Mouse (Mus musculus): ENCODE data around the gene Zfp968. TPM values are rescaled to one million over a fixed set of nuclear protein-coding genes. Genes with fewer than 3 reads are reported as not detected.
"Not testable (repeated sequence)": the region's sequence is repeated elsewhere in the genome, so short reads cannot be mapped to it uniquely, and the experiment has no call there.

Gene Zfp968
- 1 to 10 TPM; 3.8 to 6.2 TPM for total RNA-seq (2021)

DNA sequence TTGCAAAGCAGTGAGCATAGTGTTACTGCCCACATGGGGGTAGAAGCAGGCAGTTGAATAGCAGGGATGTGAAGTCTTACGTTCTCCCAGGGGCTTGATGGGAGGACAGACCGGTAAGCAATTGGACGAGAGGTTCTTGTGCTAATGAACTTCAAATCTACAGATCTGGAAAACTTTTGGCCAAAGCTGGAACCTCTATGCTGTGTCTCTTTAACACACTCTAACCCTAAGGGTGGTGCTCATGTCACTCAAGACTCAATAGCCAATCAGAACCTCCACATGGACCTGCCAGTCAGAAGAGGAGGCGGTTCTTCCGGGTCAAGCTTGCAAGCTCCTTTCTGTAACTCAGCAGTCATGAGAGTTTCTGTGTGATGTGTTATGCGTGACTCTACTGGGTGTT lies at the start of gene Zfp968:
Gene Zfp968, plus strand, starts transcription at position 301 of the 400 bp plus-strand sequence.
- intact Hi-C loops (cut with DNase I): not testable (repeated sequence)

DNA sequence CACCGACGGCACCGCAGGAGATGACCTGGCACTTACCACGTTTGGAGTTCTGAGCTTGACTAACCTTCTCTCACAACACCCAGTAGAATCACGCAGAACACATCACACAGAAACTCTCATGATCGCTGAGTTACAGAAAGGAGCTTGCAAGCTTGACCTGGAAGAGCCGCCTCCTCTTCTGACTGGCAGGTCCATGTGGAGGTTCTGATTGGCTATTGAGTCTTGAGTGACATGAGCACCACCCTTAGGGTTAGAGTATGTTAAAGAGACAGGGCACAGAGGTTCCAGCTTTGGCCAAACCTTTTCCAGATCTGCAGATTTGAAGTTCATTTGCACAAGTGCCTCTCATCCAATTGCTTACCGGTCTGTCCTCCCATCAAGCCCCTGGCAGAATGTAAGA lies 34.1 kb upstream of the Zfp968 start, which contains the start of gene Gm4631:
Gene Gm4631, minus strand, starts transcription at position 101 of the 400 bp plus-strand sequence.
- DNase-seq (ENCODE audit: low spot score in 2 of 2); intact Hi-C loops (cut with DNase I): not testable (repeated sequence)

More for the DNA sequence above, at the start of gene Zfp968:
- DNase-seq (ENCODE audit: low spot score in 2 of 2): not testable (repeated sequence)

Other genes with a start within 250 kb of the Zfp968 start
- 10 to 100 TPM; 11.3 to 20.4 TPM for gene Gm14399, start 230.4 kb upstream of the Zfp968 start, total RNA-seq (2021)
- 1 to 10 TPM; 3.5 to 6.5 TPM for gene Gm14443, start 196.6 kb upstream of the Zfp968 start, total RNA-seq (2021)
- 10 to 100 TPM; 69.5 to 89.4 TPM for gene Gm14391, start 165.5 kb upstream of the Zfp968 start, total RNA-seq (2021)
- gene Gm14440, start 97.3 kb upstream of the Zfp968 start, total RNA-seq (2021): not detected
- gene Gm4631, start 34.2 kb upstream of the Zfp968 start, total RNA-seq (2021): 10 to 100 TPM; 51.1 to 65.6 TPM
- 10 to 100 TPM in 1 of 2 experiments, 1 to 10 TPM in 1; 6.3 to 11.9 TPM for gene Gm4724, start 63.4 kb downstream of the Zfp968 start, total RNA-seq (2021)
- gene Zfp965, start 97.5 kb downstream of the Zfp968 start, total RNA-seq (2021): 1 to 10 TPM; 3.9 to 4.6 TPM

Data from left cerebral cortex, postnatal 36 days (tissue).